Mouse (Mus musculus) forebrain, embryonic 11.5 days (tissue): Measurements from ENCODE around the gene Fam173a. TPM values are rescaled to one million over a fixed set of nuclear protein-coding genes. Genes with fewer than 3 reads are reported as not detected.
"Not testable (repeated sequence)": the region's sequence is repeated elsewhere in the genome, so short reads cannot be mapped to it uniquely, and the experiment has no call there.

ENCODE experiments used
- ATAC-seq: fragments of 200-750 bp; cut with Nextera tagmentation; replicated peaks from 2 replicates; pipeline ENCODE4 v1.8.0; 2017; ENCODE audit warnings: moderate TSS enrichment; ENCODE audit not compliant: low FRiP score
- DNase-seq: peaks from one replicate; pipeline ENCODE4 v3.0.0-alpha.2; 2017; ENCODE audit warnings: low spot score
- H3K27ac ChIP-seq: fragments of 300-500 bp; sonication (generic); 2 replicates; pipeline ENCODE4 v1.5.1; 2014; ENCODE audit warnings: low read depth, low read length
- H3K27me3 ChIP-seq: fragments of 300-500 bp; sonication (generic); 2 replicates; pipeline ENCODE4 v1.6.1; 2014; ENCODE audit warnings: mild to moderate bottlenecking, low read length, mixed read lengths; ENCODE audit not compliant: control insufficient read depth, insufficient read depth
- H3K36me3 ChIP-seq: fragments of 300-500 bp; sonication (generic); 2 replicates; pipeline ENCODE4 v1.6.1; 2014; ENCODE audit warnings: mild to moderate bottlenecking, low read length, moderate library complexity, mixed read lengths; ENCODE audit not compliant: control insufficient read depth, insufficient read depth
- H3K4me1 ChIP-seq: fragments of 300-500 bp; sonication (generic); replicated peaks from 2 replicates; pipeline ENCODE4 v1.6.1; 2014; ENCODE audit warnings: low read length, mixed read lengths; ENCODE audit not compliant: control insufficient read depth, insufficient read depth
- H3K4me2 ChIP-seq: fragments of 300-500 bp; sonication (generic); 2 replicates; pipeline ENCODE4 v1.6.1; 2014; ENCODE audit warnings: low read depth, mild to moderate bottlenecking, low read length, moderate library complexity, mixed read lengths; ENCODE audit not compliant: severe bottlenecking
- H3K4me3 ChIP-seq: fragments of 300-500 bp; sonication (generic); 2 replicates; pipeline ENCODE4 v1.5.1; 2014; ENCODE audit warnings: low read depth, low read length
- H3K9ac ChIP-seq: fragments of 300-500 bp; sonication (generic); 2 replicates; pipeline ENCODE4 v1.6.1; 2014; ENCODE audit warnings: low read length
- H3K9me3 ChIP-seq: fragments of 300-500 bp; sonication (generic); 2 replicates; pipeline ENCODE4 v1.6.1; 2016; ENCODE audit warnings: low read length, mixed read lengths; ENCODE audit not compliant: control insufficient read depth
- WGBS: fragments of 180-500 bp; shearing (Covaris S2); extraction: QIAGEN DNeasy Blood & Tissue Kit; methylation state at CpG from one replicate; pipeline ENCODE4 v1.1.7; 2014; 5-methylcytosine and 5-hydroxymethylcytosine counted together
- polyA plus RNA-seq: library from polyadenylated mRNA; unstranded; fragments of >200 nt; fragmentation: Nextera tagmentation; extraction: Ambion mirVana; gene quantifications from 2 replicates; pipeline ENCODE4 v1.2.1, GENCODE M21; 2014

Gene Fam173a
- polyA plus RNA-seq, 1 experiment from 2014 or later, result 71.0 TPM

DNA sequence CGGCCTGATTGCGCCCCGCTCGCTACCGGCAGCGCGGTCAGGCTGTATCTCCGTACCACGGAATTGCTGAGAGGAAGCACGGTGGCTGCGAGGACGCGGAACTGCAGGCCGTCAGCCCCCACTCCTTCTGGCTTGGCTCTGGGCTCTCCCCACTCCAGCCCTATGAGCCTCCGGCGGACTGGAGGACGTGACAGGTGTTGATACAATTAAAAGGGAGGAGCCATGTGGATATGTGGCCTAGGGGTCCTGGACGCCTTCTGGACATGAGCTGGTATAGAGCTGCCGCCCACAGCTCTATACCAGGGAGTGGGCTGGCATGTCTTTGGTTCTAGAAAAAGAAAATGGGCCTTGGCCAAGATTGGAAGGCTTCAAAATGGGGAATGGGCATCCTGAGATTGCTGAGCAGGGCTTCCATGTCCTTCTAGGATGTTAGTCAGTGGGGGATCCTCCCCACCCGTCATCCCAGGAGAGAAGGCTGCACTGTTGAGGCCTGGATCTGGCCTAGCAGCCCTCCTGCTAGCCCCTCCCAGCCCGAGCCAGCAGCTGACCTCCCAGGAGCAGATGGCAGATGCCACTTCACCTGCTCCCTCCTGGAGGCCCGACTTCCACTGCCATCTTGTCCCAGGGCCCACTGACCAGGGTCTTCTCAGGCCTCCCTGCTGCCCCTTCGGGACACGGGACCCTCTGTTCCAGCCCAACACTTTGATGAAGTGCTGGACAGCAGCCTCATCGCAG lies 17.1 kb upstream of the Fam173a start:
- WGBS, result 8% methylated on average over 25 of the region's 25 CpGs
- Histone ChIP-seq H3K36me3 (no peaks in the 10 kb centered on the region), H3K9ac (peak overlapping the region; percentile 95), H3K4me2 (peak overlapping the region; percentile 85), H3K27ac (peak overlapping the region; percentile 89), H3K27me3 (no peaks in the 10 kb centered on the region), H3K9me3 (no peaks in the 10 kb centered on the region), H3K4me3 (peak overlapping the region; percentile 81), H3K4me1 (peaks cover 9% of the 10 kb centered on the region)
- ATAC-seq (peak; percentile 58), DNase-seq (peak; percentile 64)

DNA sequence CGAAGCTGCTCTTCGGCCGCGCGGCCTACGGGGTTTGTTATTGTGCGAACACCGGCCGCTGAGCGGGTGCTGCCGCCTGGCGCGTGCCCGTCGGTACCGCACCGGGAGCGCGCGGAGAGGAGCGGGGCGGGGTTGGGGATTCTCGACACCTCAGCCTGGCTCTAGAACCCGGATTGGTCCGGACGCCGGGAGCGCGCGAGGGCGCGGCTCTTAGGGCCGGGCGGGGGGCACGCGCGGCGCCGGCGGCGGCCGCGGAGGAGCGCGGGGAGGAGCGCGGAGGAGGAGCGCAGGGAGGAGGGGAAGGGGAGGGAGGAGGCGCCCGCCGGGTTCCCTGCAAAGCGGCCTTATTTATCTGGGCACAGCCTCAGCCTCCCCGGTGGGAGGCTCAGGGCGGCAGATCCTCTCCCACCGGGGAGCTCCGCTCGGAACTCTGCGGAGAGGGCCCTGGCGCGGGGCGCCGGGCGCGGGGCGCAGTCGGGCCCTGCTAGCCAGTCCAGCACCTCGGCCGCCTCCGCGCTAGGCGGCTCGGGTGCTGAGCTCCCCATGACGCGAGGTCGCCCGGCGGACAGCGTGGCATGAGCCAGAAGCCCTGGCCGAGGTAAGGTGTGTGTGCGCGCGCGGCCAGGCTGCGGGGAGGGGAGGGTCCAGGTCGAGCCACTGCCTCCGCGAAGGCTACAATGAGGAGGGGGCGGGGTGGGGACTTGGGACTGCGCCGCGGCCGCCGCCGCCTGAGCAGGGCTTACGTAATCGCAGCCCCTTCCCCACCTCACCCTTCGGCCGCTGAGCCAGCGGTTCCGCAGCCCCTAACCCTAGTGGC lies 16.3 kb upstream of the Fam173a start, which contains the start of gene Fbxl16:
Gene Fbxl16, plus strand, starts transcription at position 297 of the 817 bp plus-strand sequence.
- peaks cover 9% of the 10 kb centered on the region for H3K4me1 ChIP-seq
- H3K27ac ChIP-seq, result peak within 1 kb of the TSS; percentile 89
- ATAC-seq (peak; percentile 82), DNase-seq (peak; percentile 93)
- H3K9me3 ChIP-seq, result no peaks in the 10 kb centered on the region
- peak within 1 kb of the TSS; percentile 81 for H3K4me3 ChIP-seq
- H3K36me3 ChIP-seq, result no peaks in the 10 kb centered on the region
- H3K9ac ChIP-seq, result peak within 1 kb of the TSS; percentile 95
- WGBS, result under 1% methylated on average over 89 of the region's 100 CpGs
- H3K27me3 ChIP-seq, result no peaks in the 10 kb centered on the region
- H3K4me2 ChIP-seq, result peak within 1 kb of the TSS; percentile 85

DNA sequence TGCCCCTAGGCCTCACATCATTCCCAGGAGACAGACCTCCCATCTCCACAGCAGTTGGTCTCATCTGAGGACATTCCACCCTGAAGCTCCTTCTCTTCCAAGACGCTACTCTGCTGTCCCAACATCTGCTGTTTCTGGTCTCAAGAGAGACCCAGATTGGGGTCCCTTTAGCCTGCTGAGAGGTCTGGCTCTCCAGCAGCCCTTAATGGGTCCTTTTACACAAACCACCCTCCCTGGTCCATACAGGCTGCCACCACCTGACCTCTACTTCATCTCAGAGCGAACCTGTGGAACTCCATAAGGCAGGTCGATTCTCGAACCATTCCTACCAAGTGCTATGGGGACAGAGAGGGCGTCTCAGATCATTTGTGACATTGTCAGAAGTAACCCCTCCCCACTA lies 15.3 kb upstream of the Fam173a start:
- H3K4me3 ChIP-seq, result peak overlapping the region; percentile 81
- no peaks in the 10 kb centered on the region for H3K36me3 ChIP-seq
- ATAC-seq (no peak), DNase-seq (no peak)
- no peaks in the 10 kb centered on the region for H3K27me3 ChIP-seq
- WGBS, result 32% methylated on average over 5 of the region's 5 CpGs
- no peaks in the 10 kb centered on the region for H3K9me3 ChIP-seq
- peak overlapping the region; percentile 95; the same call in 1 of the 2 replicates for H3K9ac ChIP-seq
- peak overlapping the region; percentile 85 for H3K4me2 ChIP-seq
- H3K27ac ChIP-seq, result no peak overlapping the region
- peaks cover 15% of the 10 kb centered on the region for H3K4me1 ChIP-seq

DNA sequence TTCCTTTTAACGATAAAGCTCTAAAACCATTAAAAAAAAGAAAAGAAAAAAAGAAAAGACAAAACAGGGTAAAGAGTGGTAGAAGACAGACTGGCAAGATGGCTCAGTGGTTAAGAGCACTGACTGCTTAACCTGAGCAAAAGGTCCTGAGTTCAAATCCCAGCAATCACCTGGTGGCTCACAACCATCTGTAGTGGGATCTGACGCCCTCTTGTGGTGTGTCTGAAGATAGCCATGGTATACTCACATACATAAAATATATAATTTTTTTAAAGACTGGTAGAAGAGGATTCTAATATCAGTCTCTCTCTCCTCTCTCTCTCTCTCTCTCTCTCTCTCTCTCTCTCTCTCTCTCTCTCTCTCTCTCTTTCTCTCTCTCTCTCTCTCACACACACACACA lies 14.8 kb upstream of the Fam173a start:
- not testable (repeated sequence) for H3K4me3 ChIP-seq, H3K9me3 ChIP-seq, H3K27me3 ChIP-seq, H3K27ac ChIP-seq, DNase-seq, H3K4me2 ChIP-seq, H3K9ac ChIP-seq, ATAC-seq, H3K36me3 ChIP-seq
- peaks cover 19% of the 10 kb centered on the region for H3K4me1 ChIP-seq
- WGBS, result 43% methylated on average over 2 of the region's 2 CpGs

DNA sequence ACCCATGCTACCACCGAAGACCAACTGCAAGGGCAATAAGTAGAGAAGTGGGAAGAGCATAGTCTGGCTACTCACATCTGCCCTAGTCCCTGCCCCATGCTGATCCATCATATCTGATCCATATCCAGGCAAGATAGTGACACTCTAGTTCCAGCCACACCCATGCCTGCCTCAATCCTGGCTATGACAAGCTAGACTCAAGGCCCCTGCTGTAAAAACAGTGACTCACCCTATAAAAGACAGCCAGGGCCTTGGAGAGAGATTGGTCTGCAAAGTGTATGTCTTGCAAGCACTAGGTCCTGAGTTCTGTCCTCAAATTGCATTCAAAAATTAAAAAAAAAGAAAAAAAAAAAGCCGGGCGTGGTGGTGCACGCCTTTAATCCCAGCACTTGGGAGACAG lies 13.8 kb upstream of the Fam173a start:
- WGBS, result 92% methylated on average over 4 of the region's 4 CpGs
- Histone ChIP-seq H3K9ac (no peak overlapping the region), H3K4me2 (no peak overlapping the region), H3K36me3 (no peaks in the 10 kb centered on the region), H3K27ac (no peak overlapping the region), H3K9me3 (no peaks in the 10 kb centered on the region), H3K4me3 (no peak overlapping the region), H3K4me1 (peaks cover 20% of the 10 kb centered on the region), H3K27me3 (no peaks in the 10 kb centered on the region)
- no peak for ATAC-seq
- DNase-seq, result no peak

DNA sequence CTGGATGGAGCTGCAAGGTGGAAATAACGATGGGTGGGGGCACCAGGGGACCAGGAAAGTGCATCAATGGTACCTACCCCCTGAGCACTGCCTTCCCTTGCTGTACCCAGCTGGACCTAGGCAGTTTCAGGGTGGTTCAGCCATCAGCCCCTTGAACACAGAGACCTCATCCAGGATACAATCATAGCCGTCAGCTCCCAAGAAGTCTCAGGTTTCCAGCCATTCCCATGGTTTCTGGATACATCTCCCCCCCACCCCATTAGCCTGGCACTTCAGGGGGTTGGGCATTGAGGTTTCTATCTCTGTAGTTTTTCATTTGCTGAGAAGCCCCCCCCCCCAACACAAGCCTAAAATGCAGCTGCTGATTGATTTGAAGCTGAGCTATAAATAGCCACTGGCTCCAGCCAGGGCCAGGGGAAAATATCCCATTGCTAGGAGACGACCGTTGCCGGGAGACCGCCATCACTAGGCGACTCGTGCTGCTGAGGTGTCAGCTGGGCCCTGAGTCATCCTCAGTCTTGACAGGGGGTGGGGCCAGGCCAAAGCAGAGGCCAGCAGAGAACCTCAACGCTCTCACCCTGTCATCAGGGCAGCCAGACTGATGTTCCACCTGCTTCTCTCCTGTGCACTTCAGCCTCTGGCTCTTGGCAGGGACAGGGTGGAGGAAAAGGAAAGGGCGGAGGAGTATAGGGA lies 10.3 kb upstream of the Fam173a start:
- Histone ChIP-seq H3K9ac (peak overlapping the region; percentile 44), H3K9me3 (no peaks in the 10 kb centered on the region)
- 13% methylated on average over 10 of the region's 10 CpGs for WGBS

DNA sequence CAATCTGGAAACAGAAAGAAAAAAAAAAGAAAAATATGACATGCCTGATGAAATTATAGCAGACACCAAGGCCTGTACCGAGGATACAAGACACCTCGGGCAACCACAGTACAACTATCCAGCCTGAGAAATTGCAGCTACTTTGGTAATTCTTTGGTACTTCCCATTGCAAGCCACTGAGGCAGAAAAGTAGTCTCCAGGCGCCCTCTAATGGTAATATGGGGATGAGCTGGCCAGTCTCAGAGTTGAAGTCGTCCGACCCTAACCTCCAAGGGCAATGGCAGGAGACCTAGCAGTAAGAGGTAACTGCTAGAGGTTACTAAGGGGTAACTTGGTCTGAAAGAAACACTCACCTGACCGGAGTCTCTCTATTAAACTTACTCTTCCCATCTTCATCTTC lies 8.3 kb upstream of the Fam173a start:
- 5% methylated on average over 6 of the region's 6 CpGs for WGBS
- DNase-seq (peak; percentile 77), ATAC-seq (no peak)
- H3K9me3 ChIP-seq, result no peaks in the 10 kb centered on the region
- H3K9ac ChIP-seq, result no peak overlapping the region
- H3K4me3 ChIP-seq, result no peak overlapping the region
- H3K4me1 ChIP-seq, result peaks cover 12% of the 10 kb centered on the region; the same call in 1 of the 2 replicates
- no peak overlapping the region for H3K27ac ChIP-seq
- H3K36me3 ChIP-seq, result no peaks in the 10 kb centered on the region
- no peaks in the 10 kb centered on the region for H3K27me3 ChIP-seq
- no peak overlapping the region for H3K4me2 ChIP-seq

More for the DNA sequence above, 10.3 kb upstream of the Fam173a start:
- ATAC-seq (peak; percentile 90), DNase-seq (peak; percentile 89)
- H3K36me3 ChIP-seq, result no peaks in the 10 kb centered on the region
- H3K27ac ChIP-seq, result peak overlapping the region; percentile 77
- peak overlapping the region; percentile 15; the same call in 1 of the 2 replicates for H3K4me2 ChIP-seq
- H3K4me1 ChIP-seq, result peaks cover 12% of the 10 kb centered on the region; the same call in 1 of the 2 replicates
- H3K4me3 ChIP-seq, result no peak overlapping the region
- H3K27me3 ChIP-seq, result no peaks in the 10 kb centered on the region

DNA sequence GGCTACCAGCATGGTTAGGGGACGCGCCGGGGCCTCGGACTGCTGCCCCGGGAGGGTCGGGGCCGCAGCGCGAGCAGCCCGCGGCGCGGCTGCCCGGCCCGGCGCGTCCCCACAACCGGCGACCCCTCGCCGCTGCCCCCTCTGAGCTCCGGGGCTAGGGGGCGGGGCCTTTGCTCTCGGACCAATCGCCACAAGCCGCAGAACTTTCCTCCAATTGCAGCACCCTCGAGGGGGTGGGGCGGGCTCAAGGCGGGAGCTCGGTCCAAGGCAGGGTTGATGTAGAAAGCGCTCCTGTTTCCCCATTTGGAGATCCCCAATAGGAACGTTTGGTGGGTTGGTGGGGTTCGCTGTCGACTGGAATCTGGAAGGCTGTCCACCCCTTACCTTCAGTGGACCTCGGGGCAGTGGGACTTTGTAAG lies 4.3 kb upstream of the Fam173a start, which contains the start of gene Metrn:
Gene Metrn, minus strand, starts transcription at position 186 of the 419 bp plus-strand sequence.
- Histone ChIP-seq H3K36me3 (no peaks in the 10 kb centered on the region), H3K9me3 (no peaks in the 10 kb centered on the region), H3K4me3 (peak within 1 kb of the TSS; percentile 82), H3K4me2 (peak within 1 kb of the TSS; percentile 91), H3K27me3 (no peaks in the 10 kb centered on the region), H3K4me1 (peaks cover 29% of the 10 kb centered on the region), H3K9ac (peak within 1 kb of the TSS; percentile 90), H3K27ac (peak within 1 kb of the TSS; percentile 94)
- ATAC-seq (peak; percentile 72), DNase-seq (peak; percentile 96)
- 1% methylated on average over 30 of the region's 35 CpGs for WGBS
